Mouse (Mus musculus): Measurements from ENCODE around the gene Tmem252. TPM values are rescaled to one million over a fixed set of nuclear protein-coding genes. Genes with fewer than 3 reads are reported as not detected.
"Not testable (repeated sequence)": the region's sequence is repeated elsewhere in the genome, so short reads cannot be mapped to it uniquely, and the experiment has no call there.

Gene Tmem252
- polyA plus RNA-seq, 1 experiment, result not detected

DNA sequence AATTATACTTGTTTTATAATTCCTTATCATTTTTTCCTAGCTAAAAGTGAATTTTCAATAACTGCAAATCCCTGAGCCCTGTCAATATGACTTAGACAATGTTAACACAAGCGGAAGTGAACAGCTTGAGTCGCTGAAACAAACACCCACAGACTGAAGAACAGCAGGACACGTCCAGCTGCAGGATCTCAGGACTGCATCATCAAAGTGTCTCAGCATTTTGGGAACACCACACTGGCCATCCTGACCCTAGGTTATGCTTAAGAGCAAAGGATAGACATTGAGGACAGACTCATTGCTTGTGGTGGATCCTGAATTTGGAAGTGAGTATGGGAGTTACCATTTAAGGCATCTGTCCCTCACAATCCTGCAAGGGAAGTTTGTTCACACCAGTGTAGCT, 25.4 kb downstream of the Tmem252 start:
- H3K4me1 ChIP-seq (ENCODE audit: control insufficient read depth, insufficient read depth, low read length), result peaks cover 15% of the 10 kb centered on the region
- H3K4me3 ChIP-seq (ENCODE audit: insufficient read depth, low read length), result no peak overlapping the region

GRCm38 (mm10) chr19:24699910-24700309, 26.1 kb downstream of the Tmem252 start:
- no peak overlapping the region for H3K4me3 ChIP-seq (ENCODE audit: insufficient read depth, low read length)
- H3K4me1 ChIP-seq (ENCODE audit: control insufficient read depth, insufficient read depth, low read length), result peaks cover 22% of the 10 kb centered on the region
- no peak for TF ChIP-seq CTCF (IDR thresholded peaks at IDR 0.05; ENCODE audit: low read depth, low read length)
- no peak for TF ChIP-seq POLR2A (IDR thresholded peaks at IDR 0.05; ENCODE audit: borderline replicate concordance, low read depth, low read length)
- H3K27ac ChIP-seq (ENCODE audit: insufficient read depth, low read depth, low read length), result no peak overlapping the region

More for the DNA sequence above, 25.4 kb downstream of the Tmem252 start:
- H3K27ac ChIP-seq (ENCODE audit: insufficient read depth, low read depth, low read length), result no peak overlapping the region
- TF ChIP-seq POLR2A (IDR thresholded peaks at IDR 0.05; ENCODE audit: borderline replicate concordance, low read depth, low read length) (no peak), CTCF (IDR thresholded peaks at IDR 0.05; ENCODE audit: low read depth, low read length) (no peak)

DNA sequence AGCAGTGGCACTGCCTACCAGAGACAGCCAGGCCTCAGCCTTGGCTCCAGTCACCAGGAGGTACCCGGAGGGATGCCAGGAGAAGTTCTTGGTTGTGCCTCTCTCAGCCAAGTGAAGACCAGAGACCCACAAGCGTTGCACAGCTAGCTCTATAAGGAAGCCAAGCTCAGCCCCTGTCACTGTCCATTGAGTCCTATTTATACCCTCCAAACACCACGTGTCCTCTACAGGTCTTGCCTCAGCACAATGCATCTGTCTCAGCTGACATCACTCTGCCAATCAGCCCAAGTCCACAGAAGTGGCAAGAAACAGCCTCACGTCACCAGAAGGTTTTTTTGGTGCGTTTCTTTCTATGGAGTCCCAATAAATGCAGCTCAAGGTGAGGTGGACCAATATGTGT, 26.9 kb downstream of the Tmem252 start:
- no peak overlapping the region for H3K4me3 ChIP-seq (ENCODE audit: insufficient read depth, low read length)
- H3K4me1 ChIP-seq (ENCODE audit: control insufficient read depth, insufficient read depth, low read length), result peaks cover 28% of the 10 kb centered on the region

DNA sequence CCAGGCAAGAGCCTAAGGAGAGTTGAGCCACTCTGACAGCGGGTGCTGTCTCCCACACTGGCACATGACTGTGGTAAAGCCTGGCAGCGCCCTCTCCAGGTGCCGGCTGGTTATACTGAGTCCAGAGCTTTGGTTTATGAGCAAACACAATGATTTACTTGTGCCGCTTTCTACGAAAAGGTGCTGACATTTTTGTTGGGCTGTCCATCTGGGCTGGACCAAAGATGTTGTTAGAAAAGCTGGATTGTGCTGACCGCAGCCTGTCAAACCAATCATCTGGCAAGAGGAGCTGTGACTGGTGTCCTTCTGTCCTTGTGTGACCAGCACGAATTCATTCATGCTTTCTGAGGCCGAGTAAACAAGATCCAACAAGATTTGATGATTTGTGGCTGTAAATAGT, 27.9 kb downstream of the Tmem252 start:
- no peak overlapping the region for H3K27ac ChIP-seq (ENCODE audit: insufficient read depth, low read depth, low read length)
- TF ChIP-seq CTCF (IDR thresholded peaks at IDR 0.05; ENCODE audit: low read depth, low read length) (no peak), POLR2A (IDR thresholded peaks at IDR 0.05; ENCODE audit: borderline replicate concordance, low read depth, low read length) (no peak)
- H3K4me3 ChIP-seq (ENCODE audit: insufficient read depth, low read length), result no peak overlapping the region
- H3K4me1 ChIP-seq (ENCODE audit: control insufficient read depth, insufficient read depth, low read length), result peaks cover 38% of the 10 kb centered on the region

More for the DNA sequence above, 26.9 kb downstream of the Tmem252 start:
- TF ChIP-seq CTCF (IDR thresholded peaks at IDR 0.05; ENCODE audit: low read depth, low read length) (no peak), POLR2A (IDR thresholded peaks at IDR 0.05; ENCODE audit: borderline replicate concordance, low read depth, low read length) (no peak)
- H3K27ac ChIP-seq (ENCODE audit: insufficient read depth, low read depth, low read length), result no peak overlapping the region

- H3K4me3 ChIP-seq (ENCODE audit: insufficient read depth, low read length); H3K27ac ChIP-seq (ENCODE audit: insufficient read depth, low read depth, low read length): not testable (repeated sequence)
- peaks cover 50% of the 10 kb centered on the region for H3K4me1 ChIP-seq (ENCODE audit: control insufficient read depth, insufficient read depth, low read length)
Measured at GRCm38 (mm10) chr19:24703168-24703567, 29.4 kb downstream of the Tmem252 start.

- Histone ChIP-seq H3K4me3 (ENCODE audit: insufficient read depth, low read length) (no peak overlapping the region), H3K4me1 (ENCODE audit: control insufficient read depth, insufficient read depth, low read length) (peaks cover 55% of the 10 kb centered on the region), H3K27ac (ENCODE audit: insufficient read depth, low read depth, low read length) (peak overlapping the region; percentile 58)
- TF ChIP-seq POLR2A (IDR thresholded peaks at IDR 0.05; ENCODE audit: borderline replicate concordance, low read depth, low read length) (no peak), CTCF (IDR thresholded peaks at IDR 0.05; ENCODE audit: low read depth, low read length) (no peak)
Measured at GRCm38 (mm10) chr19:24703680-24704079, 29.9 kb downstream of the Tmem252 start.

- TF ChIP-seq POLR2A (IDR thresholded peaks at IDR 0.05; ENCODE audit: borderline replicate concordance, low read depth, low read length) (no peak), CTCF (IDR thresholded peaks at IDR 0.05; ENCODE audit: low read depth, low read length) (no peak)
- H3K27ac ChIP-seq (ENCODE audit: insufficient read depth, low read depth, low read length), result no peak overlapping the region
- no peak overlapping the region for H3K4me3 ChIP-seq (ENCODE audit: insufficient read depth, low read length)
- H3K4me1 ChIP-seq (ENCODE audit: control insufficient read depth, insufficient read depth, low read length), result peaks cover 49% of the 10 kb centered on the region
Measured at GRCm38 (mm10) chr19:24704326-24704725, 30.5 kb downstream of the Tmem252 start.

- Histone ChIP-seq H3K4me3 (ENCODE audit: insufficient read depth, low read length) (no peak overlapping the region), H3K4me1 (ENCODE audit: control insufficient read depth, insufficient read depth, low read length) (peaks cover 55% of the 10 kb centered on the region), H3K27ac (ENCODE audit: insufficient read depth, low read depth, low read length) (no peak overlapping the region)
- TF ChIP-seq POLR2A (IDR thresholded peaks at IDR 0.05; ENCODE audit: borderline replicate concordance, low read depth, low read length) (no peak), CTCF (IDR thresholded peaks at IDR 0.05; ENCODE audit: low read depth, low read length) (no peak)
Measured at GRCm38 (mm10) chr19:24705395-24705794, 31.6 kb downstream of the Tmem252 start.

DNA sequence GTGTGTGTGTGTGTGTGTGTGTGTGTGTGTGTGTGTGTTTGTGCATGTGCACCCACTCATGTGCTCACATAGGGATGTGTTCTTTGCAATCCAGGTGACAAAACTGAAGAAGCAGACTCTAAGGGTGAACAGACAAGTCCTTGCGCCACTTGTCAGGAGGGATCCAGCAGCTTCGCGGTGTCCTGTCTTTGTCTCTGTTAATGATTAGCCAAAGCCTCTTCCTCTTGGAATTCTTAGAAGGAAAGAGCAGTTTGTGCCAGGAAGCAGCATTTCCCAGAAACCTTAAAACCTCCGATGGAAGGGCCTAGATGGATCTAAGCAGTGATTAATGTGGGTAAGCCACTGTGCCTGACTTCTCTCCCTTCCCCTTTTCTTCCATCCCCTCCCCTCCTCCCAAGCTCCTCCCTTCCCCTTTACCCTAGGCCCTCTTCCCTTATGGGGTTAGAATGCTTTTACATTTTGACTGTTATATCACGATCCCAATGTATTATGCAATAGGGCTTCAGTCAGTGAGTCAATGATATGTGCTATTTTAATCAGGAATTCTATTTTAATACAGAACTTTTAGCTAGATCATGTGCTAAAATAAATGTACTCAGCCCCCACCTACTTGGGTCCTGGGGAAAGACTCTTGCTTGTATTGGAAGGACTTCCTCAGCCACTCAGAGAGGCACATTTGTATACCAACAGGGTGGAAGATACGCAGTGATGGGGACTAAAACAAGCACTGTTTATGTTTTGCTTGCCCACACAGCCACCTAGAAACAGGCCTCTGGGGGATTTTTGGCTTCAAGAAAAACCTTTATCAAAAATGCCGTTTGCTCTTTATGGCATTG, 33.5 kb downstream of the Tmem252 start:
- Histone ChIP-seq H3K4me3 (ENCODE audit: insufficient read depth, low read length) (no peak overlapping the region), H3K27ac (ENCODE audit: insufficient read depth, low read depth, low read length) (peak overlapping the region; percentile 90), H3K4me1 (ENCODE audit: control insufficient read depth, insufficient read depth, low read length) (peaks cover 57% of the 10 kb centered on the region)
- TF ChIP-seq POLR2A (IDR thresholded peaks at IDR 0.05; ENCODE audit: borderline replicate concordance, low read depth, low read length) (no peak), CTCF (IDR thresholded peaks at IDR 0.05; ENCODE audit: low read depth, low read length) (no peak)

- Histone ChIP-seq H3K4me3 (ENCODE audit: insufficient read depth, low read length) (no peak overlapping the region), H3K4me1 (ENCODE audit: control insufficient read depth, insufficient read depth, low read length) (peaks cover 53% of the 10 kb centered on the region), H3K27ac (ENCODE audit: insufficient read depth, low read depth, low read length) (peak overlapping the region; percentile 90)
- TF ChIP-seq CTCF (IDR thresholded peaks at IDR 0.05; ENCODE audit: low read depth, low read length) (no peak), POLR2A (IDR thresholded peaks at IDR 0.05; ENCODE audit: borderline replicate concordance, low read depth, low read length) (no peak)
Measured at GRCm38 (mm10) chr19:24708032-24708431, 34.2 kb downstream of the Tmem252 start.
